Mouse (Mus musculus): ENCODE measurements around the gene Itpa. TPM values are rescaled to one million over a fixed set of nuclear protein-coding genes. Genes with fewer than 3 reads are reported as not detected.

Itpa gene
- polyA plus RNA-seq, 1 experiment = 34.3 TPM

GRCm38 (mm10) chr2:130653760-130654159 lies 13.7 kb upstream of the Itpa start:
- WGBS = 79% methylated on average over 1 of the region's 1 CpGs
- no peak for DNase-seq (ENCODE audit: low read depth, low spot score)

GRCm38 (mm10) chr2:130655660-130656339 lies 11.6 kb upstream of the Itpa start:
- WGBS = 85% methylated on average over 6 of the region's 6 CpGs
- no peak for DNase-seq (ENCODE audit: low read depth, low spot score)

- WGBS = 94% methylated on average over 9 of the region's 9 CpGs
Measured at GRCm38 (mm10) chr2:130656536-130656935, 10.9 kb upstream of the Itpa start.

GRCm38 (mm10) chr2:130657541-130657940 lies 9.9 kb upstream of the Itpa start:
- DNase-seq (ENCODE audit: low read depth, low spot score) = no peak

More at GRCm38 (mm10) chr2:130656536-130656935, 10.9 kb upstream of the Itpa start:
- no peak for DNase-seq (ENCODE audit: low read depth, low spot score)

GRCm38 (mm10) chr2:130658530-130658929 lies 8.9 kb upstream of the Itpa start:
- 95% methylated on average over 10 of the region's 10 CpGs for WGBS
- DNase-seq (ENCODE audit: low read depth, low spot score) = no peak

More at GRCm38 (mm10) chr2:130657541-130657940, 9.9 kb upstream of the Itpa start:
- WGBS = 88% methylated on average over 6 of the region's 6 CpGs

- 92% methylated on average over 11 of the region's 11 CpGs for WGBS
- no peak for DNase-seq (ENCODE audit: low read depth, low spot score)
Measured at GRCm38 (mm10) chr2:130663342-130663741, 4.1 kb upstream of the Itpa start.

GRCm38 (mm10) chr2:130664102-130664701 lies 3.2 kb upstream of the Itpa start, which contains the start of gene Ddrgk1:
Gene Ddrgk1 (minus strand): TSS chr2:130664659.
- DNase-seq (ENCODE audit: low read depth, low spot score) = peak; percentile 77
- under 1% methylated on average over 40 of the region's 40 CpGs for WGBS

GRCm38 (mm10) chr2:130677211-130677610 lies 9.8 kb downstream of the Itpa start:
- no peak for DNase-seq (ENCODE audit: low read depth, low spot score)
- 83% methylated on average over 10 of the region's 10 CpGs for WGBS

GRCm38 (mm10) chr2:130679154-130679553 lies 11.7 kb downstream of the Itpa start:
- no peak for DNase-seq (ENCODE audit: low read depth, low spot score)
- 93% methylated on average over 12 of the region's 12 CpGs for WGBS

GRCm38 (mm10) chr2:130679899-130680298 lies 12.5 kb downstream of the Itpa start:
- DNase-seq (ENCODE audit: low read depth, low spot score) = no peak
- 94% methylated on average over 6 of the region's 6 CpGs for WGBS

- no peak for DNase-seq (ENCODE audit: low read depth, low spot score)
- WGBS = 69% methylated on average over 3 of the region's 3 CpGs
Measured at GRCm38 (mm10) chr2:130681531-130681930, 14.1 kb downstream of the Itpa start.

GRCm38 (mm10) chr2:130685426-130685825 lies 18.0 kb downstream of the Itpa start:
- 83% methylated on average over 9 of the region's 9 CpGs for WGBS
- no peak for DNase-seq (ENCODE audit: low read depth, low spot score)

GRCm38 (mm10) chr2:130689011-130689410 lies 21.6 kb downstream of the Itpa start:
- no peak for DNase-seq (ENCODE audit: low read depth, low spot score)
- WGBS = 52% methylated on average over 2 of the region's 2 CpGs

GRCm38 (mm10) chr2:130693563-130693962 lies 26.2 kb downstream of the Itpa start:
- WGBS = 49% methylated on average over 3 of the region's 3 CpGs
- DNase-seq (ENCODE audit: low read depth, low spot score) = no peak

GRCm38 (mm10) chr2:130696700-130697152 lies 29.3 kb downstream of the Itpa start:
- DNase-seq (ENCODE audit: low read depth, low spot score) = no peak
- WGBS = 1% methylated on average over 31 of the region's 31 CpGs

GRCm38 (mm10) chr2:130697153-130697810 lies 29.9 kb downstream of the Itpa start, which contains the start of gene Slc4a11:
Gene Slc4a11 (minus strand): TSS chr2:130697519.
- under 1% methylated on average over 65 of the region's 65 CpGs for WGBS
- DNase-seq (ENCODE audit: low read depth, low spot score) = no peak

- 10% methylated on average over 14 of the region's 14 CpGs for WGBS
- no peak for DNase-seq (ENCODE audit: low read depth, low spot score)
Measured at GRCm38 (mm10) chr2:130697821-130698266, 30.4 kb downstream of the Itpa start.

- DNase-seq (ENCODE audit: low read depth, low spot score) = no peak
- WGBS = 57% methylated on average over 9 of the region's 9 CpGs
Measured at GRCm38 (mm10) chr2:130704040-130705001, 36.9 kb downstream of the Itpa start.

- no peak for DNase-seq (ENCODE audit: low read depth, low spot score)
- 77% methylated on average over 6 of the region's 6 CpGs for WGBS
Measured at GRCm38 (mm10) chr2:130705178-130705577, 37.8 kb downstream of the Itpa start.

Measured in large intestine, adult 2 months (tissue).